Mouse (Mus musculus): Measurements from ENCODE around the gene Slc35e3.

The Slc35e3 gene

GRCm38 (mm10) chr10:117746297-117746883 is at the start of gene Slc35e3:
Gene Slc35e3, minus strand, starts transcription at chr10:117746365.
- DNase-seq (ENCODE audit: low spot score in 2 of 2), result peak; percentile 95 to 97

GRCm38 (mm10) chr10:117795206-117795605 is 49.0 kb upstream of the Slc35e3 start:
- no peak for DNase-seq (ENCODE audit: low spot score in 2 of 2)

GRCm38 (mm10) chr10:117793436-117794030 is 47.4 kb upstream of the Slc35e3 start:
- no peak for DNase-seq (ENCODE audit: low spot score in 2 of 2)

- peak; percentile 100 for DNase-seq (ENCODE audit: low spot score in 2 of 2)
Measured at GRCm38 (mm10) chr10:117792141-117793091, 46.3 kb upstream of the Slc35e3 start, which contains the start of gene Nup107. Gene Nup107, minus strand, starts transcription at chr10:117792705.

GRCm38 (mm10) chr10:117791171-117791470 is 45.0 kb upstream of the Slc35e3 start:
- DNase-seq (ENCODE audit: low spot score in 2 of 2), result no peak

GRCm38 (mm10) chr10:117790421-117791170 is 44.4 kb upstream of the Slc35e3 start:
- DNase-seq (ENCODE audit: low spot score in 2 of 2), result no peak

GRCm38 (mm10) chr10:117790011-117790410 is 43.8 kb upstream of the Slc35e3 start:
- DNase-seq (ENCODE audit: low spot score in 2 of 2), result no peak

- no peak for DNase-seq (ENCODE audit: low spot score in 2 of 2)
Measured at GRCm38 (mm10) chr10:117784646-117785045, 38.5 kb upstream of the Slc35e3 start.

- DNase-seq (ENCODE audit: low spot score in 2 of 2), result no peak
Measured at GRCm38 (mm10) chr10:117783786-117784420, 37.7 kb upstream of the Slc35e3 start.

- no peak for DNase-seq (ENCODE audit: low spot score in 2 of 2)
Measured at GRCm38 (mm10) chr10:117782491-117783260, 36.5 kb upstream of the Slc35e3 start.

- DNase-seq (ENCODE audit: low spot score in 2 of 2), result no peak
Measured at GRCm38 (mm10) chr10:117782056-117782455, 35.9 kb upstream of the Slc35e3 start.

- no peak for DNase-seq (ENCODE audit: low spot score in 2 of 2)
Measured at GRCm38 (mm10) chr10:117781021-117781725, 35.0 kb upstream of the Slc35e3 start.

GRCm38 (mm10) chr10:117780306-117780911 is 34.2 kb upstream of the Slc35e3 start:
- DNase-seq (ENCODE audit: low spot score in 2 of 2), result no peak

- DNase-seq (ENCODE audit: low spot score in 2 of 2), result no peak
Measured at GRCm38 (mm10) chr10:117779581-117780305, 33.6 kb upstream of the Slc35e3 start.

- DNase-seq (ENCODE audit: low spot score in 2 of 2), result no peak
Measured at GRCm38 (mm10) chr10:117778951-117779350, 32.8 kb upstream of the Slc35e3 start.

GRCm38 (mm10) chr10:117778328-117778910 is 32.3 kb upstream of the Slc35e3 start:
- DNase-seq (ENCODE audit: low spot score in 2 of 2), result no peak

GRCm38 (mm10) chr10:117777501-117778327 is 31.5 kb upstream of the Slc35e3 start:
- DNase-seq (ENCODE audit: low spot score in 2 of 2), result no peak

- no peak for DNase-seq (ENCODE audit: low spot score in 2 of 2)
Measured at GRCm38 (mm10) chr10:117777103-117777470, 30.9 kb upstream of the Slc35e3 start.
